In genomic region chr8:122139784-122140183, GRCm38 (mm10) we compare ENCODE assay signal across 8 mouse cellular contexts.
DNase-seq lines count a peak whose midpoint lies in the region; ATAC-seq and TF ChIP-seq lines count a peak whose summit lies in the region.

No protein-coding gene starts in this region.

- intact Hi-C loops in gastrocnemius, adult 2 months (cut with DNase I), result loop anchor here (1.0 to 5.0 kb wide), 2 partner anchors 92 to 161 kb away; no protein-coding TSS in a partner anchor

- no peak overlapping the region for H3K9ac ChIP-seq in neural tube, embryonic 15.5 days (replicated peaks)
- no peak overlapping the region for H3K9ac ChIP-seq in intestine, embryonic 15.5 days
- H3K9ac ChIP-seq in liver, embryonic 14.5 days (replicated peaks), result no peak overlapping the region

- WGBS in neural tube, embryonic 15.5 days, result 35% methylated on average over 5 of the region's 5 CpGs
- WGBS in intestine, embryonic 15.5 days, result 38% methylated on average over 5 of the region's 5 CpGs
- 37% methylated on average over 5 of the region's 5 CpGs for WGBS in liver, embryonic 14.5 days (ENCODE audit: insufficient replicate concordance)

- H3K27me3 ChIP-seq in neural tube, embryonic 15.5 days (replicated peaks), result no peaks in the 10 kb centered on the region
- H3K27me3 ChIP-seq in intestine, embryonic 15.5 days (replicated peaks), result no peaks in the 10 kb centered on the region
- no peaks in the 10 kb centered on the region for H3K27me3 ChIP-seq in liver, embryonic 14.5 days (ENCODE audit: control insufficient read depth, insufficient read depth, low read length)

- no peaks in the 10 kb centered on the region for H3K4me1 ChIP-seq in neural tube, embryonic 15.5 days
- no peaks in the 10 kb centered on the region for H3K4me1 ChIP-seq in intestine, embryonic 15.5 days (replicated peaks)
- no peaks in the 10 kb centered on the region for H3K4me1 ChIP-seq in liver, embryonic 14.5 days (replicated peaks; ENCODE audit: control insufficient read depth in 2 of 2, insufficient read depth in 2 of 2, low read length in 1 of 2)

- H3K36me3 ChIP-seq in neural tube, embryonic 15.5 days, result no peaks in the 10 kb centered on the region
- H3K36me3 ChIP-seq in intestine, embryonic 15.5 days, result no peaks in the 10 kb centered on the region
- H3K36me3 ChIP-seq in liver, embryonic 14.5 days (replicated peaks; ENCODE audit: control insufficient read depth, insufficient read depth, low read depth), result no peaks in the 10 kb centered on the region

- H3K4me3 ChIP-seq in neural tube, embryonic 15.5 days (replicated peaks), result no peak overlapping the region
- H3K4me3 ChIP-seq in gastrocnemius, adult 2 months, result no peak overlapping the region
- H3K4me3 ChIP-seq in intestine, embryonic 15.5 days (replicated peaks), result no peak overlapping the region
- no peak overlapping the region for H3K4me3 ChIP-seq in liver, embryonic 14.5 days (ENCODE audit: insufficient read depth in 1 of 2, low read depth in 2 of 2, low read length in 2 of 2)

- DNase-seq in neural tube, embryonic 10.5 days (ENCODE audit: extremely low spot score, low spot score), result peak; percentile 81
- peak; percentile 10 for DNase-seq in c-Kit-positive CD71-positive TER-119-negative erythroid progenitor cells, embryonic 14.5 days (ENCODE audit: low read depth)
- DNase-seq in gastrocnemius, adult 2 months, result peak; percentile 91
- DNase-seq in liver, embryonic 14.5 days (ENCODE audit: low read depth in 3 of 3, low spot score in 3 of 3), result peak in 1 of 3 experiments; percentile 13
- DNase-seq in ovary, adult 18-20 months (ENCODE audit: low spot score), result peak; percentile 62
- DNase-seq in urinary bladder, postnatal 25 days (ENCODE audit: low spot score), result peak; percentile 84

- ATAC-seq in neural tube, embryonic 15.5 days (ENCODE audit: low FRiP score), result no peak
- ATAC-seq in intestine, embryonic 15.5 days, result peak; percentile 75
- ATAC-seq in liver, embryonic 14.5 days (ENCODE audit: insufficient read depth), result 0 out of 2 replicates have a peak, but pooled peaks have one; percentile 21

- no peaks in the 10 kb centered on the region for H3K9me3 ChIP-seq in neural tube, embryonic 15.5 days (replicated peaks)
- no peaks in the 10 kb centered on the region for H3K9me3 ChIP-seq in intestine, embryonic 15.5 days
- no peaks in the 10 kb centered on the region for H3K9me3 ChIP-seq in liver, embryonic 14.5 days (ENCODE audit: control insufficient read depth, low read length)

- peak; percentile 94 for TF ChIP-seq CTCF in gastrocnemius, adult 2 months (IDR thresholded peaks at IDR 0.05)
- peak; percentile 91 for TF ChIP-seq CTCF in liver, embryonic 14.5 days (IDR thresholded peaks at IDR 0.05; ENCODE audit: low read depth)

- no peak overlapping the region for H3K4me2 ChIP-seq in neural tube, embryonic 15.5 days
- H3K4me2 ChIP-seq in intestine, embryonic 15.5 days (replicated peaks), result no peak overlapping the region
- H3K4me2 ChIP-seq in liver, embryonic 14.5 days (ENCODE audit: low read depth), result no peak overlapping the region

- no peak overlapping the region for H3K27ac ChIP-seq in neural tube, embryonic 15.5 days (replicated peaks)
- peak overlapping the region; percentile 57 for H3K27ac ChIP-seq in gastrocnemius, adult 2 months
- no peak overlapping the region for H3K27ac ChIP-seq in intestine, embryonic 15.5 days
- H3K27ac ChIP-seq in liver, embryonic 14.5 days, result no peak overlapping the region

- no peak for TF ChIP-seq EP300 in liver, embryonic 14.5 days (IDR thresholded peaks at IDR 0.05; ENCODE audit: low read depth)
